Mouse (Mus musculus): ENCODE data around the gene Gm2310.

GRCm38 (mm10) chr15:8563423-8564194 is 43.9 kb upstream of the Gm2310 start:
- no peak for TF ChIP-seq POLR2A (IDR thresholded peaks at IDR 0.05; ENCODE audit: low read depth, low read length)
- TF ChIP-seq CTCF (conservative IDR thresholded peaks at IDR 0.05; ENCODE audit: insufficient read depth, insufficient read length, low read depth, low read length) = no peak

Data from kidney, adult 2 months (tissue).